8 mouse cellular contexts compared by ENCODE assay signal in genomic region chr16:30065537-30066183, GRCm38 (mm10). TPM values are rescaled to one million over a fixed set of nuclear protein-coding genes. Genes with fewer than 3 reads are reported as not detected.
DNase-seq lines count a peak whose midpoint lies in the region; ATAC-seq lines count a peak whose summit lies in the region.

No protein-coding gene starts in this region.

- no peaks in the 10 kb centered on the region for H3K9me3 ChIP-seq in forebrain, embryonic 11.5 days (ENCODE audit: control insufficient read depth, low read length)
- H3K9me3 ChIP-seq in intestine, embryonic 14.5 days (ENCODE audit: control insufficient read depth, low read length) = no peaks in the 10 kb centered on the region
- H3K9me3 ChIP-seq in midbrain, embryonic 14.5 days (ENCODE audit: control insufficient read depth, low read length) = no peaks in the 10 kb centered on the region

- H3K36me3 ChIP-seq in forebrain, embryonic 11.5 days (ENCODE audit: control insufficient read depth, insufficient read depth, low read length) = no peaks in the 10 kb centered on the region
- peaks cover 4% of the 10 kb centered on the region; the same call in 1 of the 2 replicates for H3K36me3 ChIP-seq in intestine, embryonic 14.5 days (ENCODE audit: control insufficient read depth, insufficient read depth, low read length)
- H3K36me3 ChIP-seq in midbrain, embryonic 14.5 days (ENCODE audit: control insufficient read depth, insufficient read depth, low read length) = no peaks in the 10 kb centered on the region

- under 1% methylated on average over 21 of the region's 21 CpGs for WGBS in forebrain, embryonic 11.5 days
- WGBS in intestine, embryonic 14.5 days = 2% methylated on average over 21 of the region's 21 CpGs
- WGBS in midbrain, embryonic 14.5 days = under 1% methylated on average over 21 of the region's 21 CpGs

- peak overlapping the region; percentile 91 for H3K9ac ChIP-seq in forebrain, embryonic 11.5 days (ENCODE audit: low read length)
- H3K9ac ChIP-seq in intestine, embryonic 14.5 days (ENCODE audit: low read length) = peak overlapping the region; percentile 85
- H3K9ac ChIP-seq in midbrain, embryonic 14.5 days (replicated peaks; ENCODE audit: low read length) = peak overlapping the region; percentile 52; the same call in 1 of the 2 replicates

- peaks cover 24% of the 10 kb centered on the region for H3K4me1 ChIP-seq in forebrain, embryonic 11.5 days (replicated peaks; ENCODE audit: control insufficient read depth, insufficient read depth, low read length)
- H3K4me1 ChIP-seq in intestine, embryonic 14.5 days (replicated peaks; ENCODE audit: control insufficient read depth, insufficient read depth, low read length) = peaks cover 28% of the 10 kb centered on the region
- H3K4me1 ChIP-seq in midbrain, embryonic 14.5 days (ENCODE audit: control insufficient read depth, insufficient read depth, low read length) = peaks cover 43% of the 10 kb centered on the region

- peaks cover 6% of the 10 kb centered on the region; the same call in 1 of the 2 replicates for H3K27me3 ChIP-seq in forebrain, embryonic 11.5 days (ENCODE audit: control insufficient read depth, insufficient read depth, low read length)
- no peaks in the 10 kb centered on the region for H3K27me3 ChIP-seq in intestine, embryonic 14.5 days (replicated peaks; ENCODE audit: control insufficient read depth, insufficient read depth, low read length)
- H3K27me3 ChIP-seq in midbrain, embryonic 14.5 days (ENCODE audit: control insufficient read depth, insufficient read depth, low read length) = peaks cover 52% of the 10 kb centered on the region

- peak overlapping the region; percentile 88 for H3K27ac ChIP-seq in forebrain, embryonic 11.5 days (ENCODE audit: low read depth, low read length)
- H3K27ac ChIP-seq in intestine, embryonic 14.5 days (ENCODE audit: low read depth) = peak overlapping the region; percentile 94
- peak overlapping the region; percentile 57 for H3K27ac ChIP-seq in midbrain, embryonic 14.5 days (replicated peaks; ENCODE audit: low read depth, low read length)

- H3K4me3 ChIP-seq in forebrain, embryonic 11.5 days (ENCODE audit: low read depth, low read length) = peak overlapping the region; percentile 75
- H3K4me3 ChIP-seq in intestine, embryonic 14.5 days (ENCODE audit: low read depth, low read length) = peak overlapping the region; percentile 90
- H3K4me3 ChIP-seq in midbrain, embryonic 14.5 days (replicated peaks; ENCODE audit: low read depth, low read length) = peak overlapping the region; percentile 65

- H3K4me2 ChIP-seq in forebrain, embryonic 11.5 days (ENCODE audit: low read depth, low read length, severe bottlenecking) = peak overlapping the region; percentile 95
- peak overlapping the region; percentile 82 for H3K4me2 ChIP-seq in intestine, embryonic 14.5 days (ENCODE audit: low read length)
- peak overlapping the region; percentile 100 for H3K4me2 ChIP-seq in midbrain, embryonic 14.5 days (ENCODE audit: low read length)

- ATAC-seq in forebrain, embryonic 11.5 days (replicated peaks; ENCODE audit: low FRiP score) = no peak
- no peak for ATAC-seq in intestine, embryonic 14.5 days (replicated peaks; ENCODE audit: low FRiP score, low TSS enrichment, low read depth)
- ATAC-seq in midbrain, embryonic 14.5 days (ENCODE audit: low FRiP score, low TSS enrichment) = no peak

- peak; percentile 25 for DNase-seq in adrenal gland, adult 2 months
- no peak for DNase-seq in adrenal gland, adult 8-10 months
- peak; percentile 44 to 45 for DNase-seq in B cell, adult 2 months
- peak; percentile 65 for DNase-seq in forebrain, embryonic 11.5 days (ENCODE audit: low spot score)
- peak; percentile 84 for DNase-seq in intestine, embryonic 14.5 days (ENCODE audit: low spot score)
- DNase-seq in midbrain, embryonic 14.5 days = peak; percentile 49
- DNase-seq in urinary bladder, postnatal 4 days (ENCODE audit: low spot score in 2 of 2) = no peak
- no peak for DNase-seq in spleen, postnatal 14 days (ENCODE audit: low spot score in 2 of 2)

RNA-seq across cellular contexts. Expression of gene Hes1, which starts 1.5 kb away (rescaled TPM):
- 10 to 100 TPM; 13.3 to 40.9 TPM for total RNA-seq in adrenal gland, adult 2 months (2021)
- polyA plus RNA-seq in adrenal gland, adult 2 months (2012; rRNA removed) = 199 and 336 TPM in 2 replicates
- total RNA-seq in adrenal gland, adult 8-10 months (2022) = 10 to 100 TPM; 25.2 to 38.7 (median 32.2) TPM
- polyA plus RNA-seq in forebrain, embryonic 11.5 days (2014; fragmentation: Nextera tagmentation; extraction: Ambion mirVana) = 66.5 and 67.0 TPM in 2 replicates
- 61.0 and 67.2 TPM in 2 replicates for polyA plus RNA-seq in intestine, embryonic 14.5 days (2014; fragmentation: Nextera tagmentation; extraction: Ambion mirVana)
- 11.3 and 12.7 TPM in 2 replicates for polyA plus RNA-seq in midbrain, embryonic 14.5 days (2014; fragmentation: Nextera tagmentation; extraction: Ambion mirVana)

Comparison
In these comparisons a context has a peak if more than half of its experiments do, and no peak if none do; other contexts are left out.
1. DNase-seq: peak in adrenal gland, adult 2 months (single experiment), B cell, adult 2 months (2 of 2), forebrain, embryonic 11.5 days (single experiment), intestine, embryonic 14.5 days (single experiment) and midbrain, embryonic 14.5 days (single experiment); none in adrenal gland, adult 8-10 months (single experiment), urinary bladder, postnatal 4 days (0 of 2) and spleen, postnatal 14 days (0 of 2).
2. Peak in every context shown above with its lines, with median percentiles within 50 percentile points of each other: H3K27ac ChIP-seq, H3K4me2 ChIP-seq, H3K4me3 ChIP-seq and H3K9ac ChIP-seq.